Mouse (Mus musculus) testis, adult 2 months (tissue): ENCODE data around the gene Ptprd. TPM values are rescaled to one million over a fixed set of nuclear protein-coding genes. Genes with fewer than 3 reads are reported as not detected.

Experiments
- H3K27ac ChIP-seq: fragments of 200-500 bp; 2 replicates; pipeline ENCODE4 v1.5.1; 2012; ENCODE audit warnings: low read depth, low read length; ENCODE audit not compliant: control insufficient read depth, insufficient read depth
- H3K27me3 ChIP-seq: fragments of 200-500 bp; 2 replicates; pipeline ENCODE4 v1.6.1; 2012; ENCODE audit warnings: mild to moderate bottlenecking, low read length, moderate library complexity; ENCODE audit not compliant: control insufficient read depth, insufficient read depth
- H3K36me3 ChIP-seq: fragments of 200-500 bp; 2 replicates; pipeline ENCODE4 v1.6.1; 2012; ENCODE audit warnings: mild to moderate bottlenecking, low read length; ENCODE audit not compliant: control insufficient read depth, insufficient read depth
- H3K4me1 ChIP-seq: fragments of 200-500 bp; 2 replicates; pipeline ENCODE4 v1.6.1; 2012; ENCODE audit warnings: low read length; ENCODE audit not compliant: control insufficient read depth, insufficient read depth
- H3K4me3 ChIP-seq: fragments of 200-500 bp; 2 replicates; pipeline ENCODE4 v1.5.1; 2012; ENCODE audit warnings: low read depth, mild to moderate bottlenecking, low read length, moderate library complexity, mixed read lengths; ENCODE audit not compliant: control insufficient read depth
- CTCF ChIP-seq: fragments of 200-500 bp; IDR thresholded peaks from 2 replicates; pipeline ENCODE4 v1.5.1; 2012; ENCODE audit warnings: low read depth, mild to moderate bottlenecking, inconsistent platforms, low read length, moderate library complexity; ENCODE audit not compliant: control insufficient read depth, insufficient read depth, insufficient replicate concordance
- POLR2A ChIP-seq: fragments of 200-500 bp; IDR thresholded peaks from 2 replicates; pipeline ENCODE4 v1.6.1; 2012; ENCODE audit warnings: low read depth, mild to moderate bottlenecking, inconsistent platforms, low read length, moderate library complexity; ENCODE audit not compliant: control insufficient read depth
- polyA plus RNA-seq: library from polyadenylated mRNA; depleted of rRNA; stranded (reverse); fragments of >200 nt; gene quantifications from 2 replicates; pipeline ENCODE4 v1.2.3, GENCODE M21; 2012

Gene Ptprd
- polyA plus RNA-seq, 1 experiment = 3.4 TPM

GRCm38 (mm10) chr4:76425230-76425575 lies 1786.6 kb downstream of the Ptprd start:
- TF ChIP-seq CTCF = no peak
- TF ChIP-seq POLR2A = no peak
- Histone ChIP-seq H3K27ac (no peak overlapping the region), H3K27me3 (no peaks in the 10 kb centered on the region), H3K4me1 (no peaks in the 10 kb centered on the region), H3K36me3 (no peaks in the 10 kb centered on the region), H3K4me3 (no peak overlapping the region)

GRCm38 (mm10) chr4:76424324-76425229 lies 1787.2 kb downstream of the Ptprd start:
- TF ChIP-seq POLR2A = no peak
- no peak for TF ChIP-seq CTCF
- Histone ChIP-seq H3K4me3 (no peak overlapping the region), H3K36me3 (no peaks in the 10 kb centered on the region), H3K27me3 (no peaks in the 10 kb centered on the region), H3K27ac (no peak overlapping the region), H3K4me1 (no peaks in the 10 kb centered on the region)

- no peaks in the 10 kb centered on the region for H3K36me3 ChIP-seq
- no peak overlapping the region for H3K4me3 ChIP-seq
- H3K27ac ChIP-seq = no peak overlapping the region
- H3K4me1 ChIP-seq = no peaks in the 10 kb centered on the region
- TF ChIP-seq CTCF = no peak
- no peak for TF ChIP-seq POLR2A
- no peaks in the 10 kb centered on the region for H3K27me3 ChIP-seq
These were observed 1789.6 kb downstream of the Ptprd start for GRCm38 (mm10) chr4:76422113-76422512.

GRCm38 (mm10) chr4:76419641-76420040 lies 1792.1 kb downstream of the Ptprd start:
- H3K4me3 ChIP-seq = no peak overlapping the region
- TF ChIP-seq CTCF (no peak), POLR2A (no peak)
- H3K27ac ChIP-seq = no peak overlapping the region
- H3K36me3 ChIP-seq = no peaks in the 10 kb centered on the region
- no peaks in the 10 kb centered on the region for H3K4me1 ChIP-seq
- H3K27me3 ChIP-seq = no peaks in the 10 kb centered on the region

- Histone ChIP-seq H3K27me3 (no peaks in the 10 kb centered on the region), H3K36me3 (no peaks in the 10 kb centered on the region), H3K4me1 (no peaks in the 10 kb centered on the region), H3K27ac (no peak overlapping the region), H3K4me3 (no peak overlapping the region)
- TF ChIP-seq POLR2A = no peak
These were observed 1794.1 kb downstream of the Ptprd start for GRCm38 (mm10) chr4:76417676-76418075.

GRCm38 (mm10) chr4:76415624-76416023 lies 1796.1 kb downstream of the Ptprd start:
- Histone ChIP-seq H3K4me3 (no peak overlapping the region), H3K27ac (no peak overlapping the region), H3K27me3 (no peaks in the 10 kb centered on the region), H3K4me1 (no peaks in the 10 kb centered on the region), H3K36me3 (no peaks in the 10 kb centered on the region)
- no peak for TF ChIP-seq CTCF
- no peak for TF ChIP-seq POLR2A

GRCm38 (mm10) chr4:76414591-76414990 lies 1797.2 kb downstream of the Ptprd start:
- no peak overlapping the region for H3K4me3 ChIP-seq
- no peaks in the 10 kb centered on the region for H3K36me3 ChIP-seq
- H3K27me3 ChIP-seq = no peaks in the 10 kb centered on the region
- H3K4me1 ChIP-seq = no peaks in the 10 kb centered on the region
- TF ChIP-seq CTCF = no peak
- no peak for TF ChIP-seq POLR2A
- no peak overlapping the region for H3K27ac ChIP-seq

GRCm38 (mm10) chr4:76410053-76410452 lies 1801.7 kb downstream of the Ptprd start:
- Histone ChIP-seq H3K4me1 (no peaks in the 10 kb centered on the region), H3K36me3 (no peaks in the 10 kb centered on the region), H3K27me3 (no peaks in the 10 kb centered on the region), H3K4me3 (no peak overlapping the region), H3K27ac (no peak overlapping the region)
- TF ChIP-seq CTCF = no peak
- TF ChIP-seq POLR2A = no peak
